7 mouse cellular contexts compared by ENCODE assay signal in genomic region chr10:52027161-52028035, GRCm38 (mm10). TPM values are rescaled to one million over a fixed set of nuclear protein-coding genes. Genes with fewer than 3 reads are reported as not detected.
DNase-seq lines count a peak whose midpoint lies in the region; ATAC-seq and TF ChIP-seq lines count a peak whose summit lies in the region.

No protein-coding gene starts in this region.

- H3K27ac ChIP-seq in left cerebral cortex, adult 2 months = no peak overlapping the region
- no peak overlapping the region for H3K27ac ChIP-seq in embryonic facial prominence, embryonic 15.5 days (replicated peaks)
- H3K27ac ChIP-seq in hindbrain, embryonic 14.5 days = no peak overlapping the region
- no peak overlapping the region for H3K27ac ChIP-seq in neural tube, embryonic 12.5 days

- peaks cover 84% of the 10 kb centered on the region for H3K27me3 ChIP-seq in embryonic facial prominence, embryonic 15.5 days
- peaks cover 98% of the 10 kb centered on the region for H3K27me3 ChIP-seq in hindbrain, embryonic 14.5 days (ENCODE audit: control insufficient read depth, insufficient read depth, low read length)
- peaks cover 88% of the 10 kb centered on the region for H3K27me3 ChIP-seq in neural tube, embryonic 12.5 days (replicated peaks)

- H3K4me2 ChIP-seq in embryonic facial prominence, embryonic 15.5 days (replicated peaks) = peak overlapping the region; percentile 76
- peak overlapping the region; percentile 91 for H3K4me2 ChIP-seq in hindbrain, embryonic 14.5 days (replicated peaks)
- peak overlapping the region; percentile 85 for H3K4me2 ChIP-seq in neural tube, embryonic 12.5 days (replicated peaks)

- DNase-seq in left cerebral cortex, adult 2 months (ENCODE audit: extremely low spot score in 1 of 2, low spot score in 2 of 2) = peak in 1 of 2 experiments; percentile 15
- DNase-seq in left cerebral cortex, adult 11 months (ENCODE audit: low spot score) = no peak
- no peak for DNase-seq in hindbrain, embryonic 14.5 days (ENCODE audit: low spot score)
- no peak for DNase-seq in urinary bladder, postnatal 10 days (ENCODE audit: low spot score)
- no peak for DNase-seq in lung, postnatal 36 days

- ATAC-seq in embryonic facial prominence, embryonic 15.5 days (ENCODE audit: insufficient number of reproducible peaks, low FRiP score, low TSS enrichment, low read depth) = peak; percentile 63; the same call in 1 of the 2 replicates
- ATAC-seq in hindbrain, embryonic 14.5 days (ENCODE audit: low FRiP score) = peak; percentile 61
- peak; percentile 62 for ATAC-seq in neural tube, embryonic 12.5 days (ENCODE audit: low FRiP score, low read depth)

- no peaks in the 10 kb centered on the region for H3K36me3 ChIP-seq in embryonic facial prominence, embryonic 15.5 days
- no peaks in the 10 kb centered on the region for H3K36me3 ChIP-seq in hindbrain, embryonic 14.5 days (replicated peaks; ENCODE audit: control insufficient read depth, insufficient read depth)
- H3K36me3 ChIP-seq in neural tube, embryonic 12.5 days = no peaks in the 10 kb centered on the region

- H3K9ac ChIP-seq in embryonic facial prominence, embryonic 15.5 days = no peak overlapping the region
- H3K9ac ChIP-seq in hindbrain, embryonic 14.5 days = peak overlapping the region; percentile 40; the same call in 1 of the 2 replicates
- peak overlapping the region; percentile 47; the same call in 1 of the 2 replicates for H3K9ac ChIP-seq in neural tube, embryonic 12.5 days

- intact Hi-C loops in left cerebral cortex, adult 2 months (cut with DNase I) = no loop called here

- no peak for TF ChIP-seq CTCF in left cerebral cortex, adult 2 months (IDR thresholded peaks at IDR 0.05)

- WGBS in embryonic facial prominence, embryonic 15.5 days = 2% methylated on average over 68 of the region's 68 CpGs
- WGBS in hindbrain, embryonic 14.5 days = under 1% methylated on average over 68 of the region's 68 CpGs
- 1% methylated on average over 67 of the region's 68 CpGs for WGBS in neural tube, embryonic 12.5 days

- no peaks in the 10 kb centered on the region for H3K9me3 ChIP-seq in embryonic facial prominence, embryonic 15.5 days (replicated peaks)
- H3K9me3 ChIP-seq in hindbrain, embryonic 14.5 days (ENCODE audit: control insufficient read depth, low read length) = no peaks in the 10 kb centered on the region
- no peaks in the 10 kb centered on the region for H3K9me3 ChIP-seq in neural tube, embryonic 12.5 days

- peaks cover 27% of the 10 kb centered on the region for H3K4me1 ChIP-seq in embryonic facial prominence, embryonic 15.5 days
- peaks cover 16% of the 10 kb centered on the region for H3K4me1 ChIP-seq in hindbrain, embryonic 14.5 days (replicated peaks; ENCODE audit: control insufficient read depth, insufficient read depth, low read length)
- peaks cover 21% of the 10 kb centered on the region for H3K4me1 ChIP-seq in neural tube, embryonic 12.5 days

- H3K4me3 ChIP-seq in left cerebral cortex, adult 2 months = peak overlapping the region; percentile 39
- peak overlapping the region; percentile 44 for H3K4me3 ChIP-seq in embryonic facial prominence, embryonic 15.5 days (replicated peaks)
- peak overlapping the region; percentile 45 for H3K4me3 ChIP-seq in hindbrain, embryonic 14.5 days (replicated peaks; ENCODE audit: low read length)
- H3K4me3 ChIP-seq in neural tube, embryonic 12.5 days = peak overlapping the region; percentile 42

RNA-seq across cellular contexts. Expression of gene Vgll2, which starts 5.1 kb away (rescaled TPM):
- total RNA-seq in left cerebral cortex, adult 2 months (2021) = not detected
- polyA plus RNA-seq in embryonic facial prominence, embryonic 15.5 days (2015; fragmentation: Nextera tagmentation; extraction: Ambion mirVana) = 16.7 and 20.6 TPM in 2 replicates
- polyA plus RNA-seq in hindbrain, embryonic 14.5 days (2014; fragmentation: Nextera tagmentation; extraction: Ambion mirVana) = 0.20 TPM in 1 of 2 replicates, not detected in the other
- 8.0 and 11.3 TPM in 2 replicates for polyA plus RNA-seq in neural tube, embryonic 12.5 days (2016; fragmentation: Nextera tagmentation; extraction: Ambion mirVana)
